Mouse (Mus musculus) urinary bladder, adult 18-20 months (tissue): Measurements from ENCODE around the gene Phospho2.
A peak's percentile ranks its signal among the peaks of the same experiment; 100 is the strongest.
"Not testable (repeated sequence)": the region's sequence is repeated elsewhere in the genome, so short reads cannot be mapped to it uniquely, and the experiment has no call there.

Experiments used
- DNase-seq, 2 experiments: peaks; one replicate each; pipeline ENCODE4 v3.0.0; 2022; ENCODE audit warnings: low spot score in 2 of 2, mixed read lengths in 2 of 2

The Phospho2 gene

DNA sequence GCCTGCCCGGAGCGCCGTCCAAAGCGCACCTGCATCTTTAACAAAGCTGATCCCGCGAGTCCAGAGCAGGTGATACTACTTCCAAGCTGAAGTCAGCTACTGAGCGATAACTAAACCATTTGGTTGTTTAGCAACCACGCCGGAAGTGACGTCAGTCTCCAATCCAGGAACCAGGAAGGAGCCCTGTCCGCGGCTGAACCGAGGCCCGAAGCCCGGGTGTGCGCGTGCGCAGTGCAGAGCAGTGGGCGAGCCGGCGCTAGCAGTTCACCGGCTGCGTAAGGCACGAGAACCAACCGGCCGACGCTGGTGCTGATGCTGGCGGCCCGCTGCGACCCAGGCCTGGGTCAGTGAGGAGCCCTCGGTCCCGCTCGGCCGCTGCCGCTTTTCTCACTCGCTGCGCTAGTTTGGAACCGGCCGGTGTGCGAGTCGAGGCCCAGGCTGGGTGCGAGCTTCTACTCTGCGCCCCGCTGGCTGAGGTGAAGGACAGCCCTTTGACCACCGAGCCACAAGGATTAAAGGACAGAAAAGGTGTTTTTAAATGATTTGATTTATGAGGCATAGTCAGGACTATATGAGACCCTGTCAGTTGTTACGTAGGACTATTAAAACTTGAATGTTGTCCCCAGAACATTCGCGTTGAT lies at the start of gene Phospho2, which contains the start of gene Ccdc173:
Phospho2 (plus strand) TSS at position 195 of the 641 bp plus-strand sequence.
Ccdc173 (minus strand) TSS at position 147 of the 641 bp plus-strand sequence.
- peak; percentile 88 to 97 for DNase-seq

DNA sequence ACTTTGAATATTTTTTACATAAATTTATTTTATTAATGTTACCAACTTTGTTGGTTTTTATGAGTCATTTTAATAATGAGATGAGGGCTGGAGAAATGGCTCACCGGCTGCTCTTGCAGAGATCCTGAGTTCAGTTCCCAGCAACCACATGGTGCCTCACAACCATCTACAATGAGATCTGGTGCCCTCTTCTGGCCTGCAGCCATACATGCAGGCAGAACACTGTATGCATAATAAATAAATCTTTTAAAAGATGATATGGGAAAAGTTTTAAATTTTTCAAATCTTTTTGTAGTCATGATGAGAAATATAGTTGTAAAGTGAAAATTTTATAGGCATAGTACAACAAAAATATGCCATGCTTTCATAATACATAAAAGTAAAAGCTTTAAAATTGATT lies 44.3 kb upstream of the Phospho2 start:
- no peak for DNase-seq

DNA sequence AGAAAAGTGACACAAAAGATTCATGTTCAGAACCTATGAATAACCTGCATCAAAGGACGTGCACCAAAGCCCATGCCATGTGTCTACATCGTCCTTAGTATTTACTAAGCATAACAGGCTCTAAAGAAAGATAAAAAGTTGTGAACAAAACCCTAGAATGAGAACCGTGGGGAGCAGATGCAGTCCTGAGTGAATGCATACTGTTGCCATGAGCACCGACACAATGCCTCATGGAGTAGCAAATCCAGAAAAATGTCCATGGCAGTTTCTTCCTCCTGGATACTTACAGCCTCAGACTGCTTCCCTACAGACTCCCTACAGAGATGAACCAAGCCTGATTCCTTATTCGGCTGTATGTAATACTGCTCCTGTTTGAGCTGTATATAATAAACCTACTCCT lies 28.4 kb upstream of the Phospho2 start:
- no peak for DNase-seq

DNA sequence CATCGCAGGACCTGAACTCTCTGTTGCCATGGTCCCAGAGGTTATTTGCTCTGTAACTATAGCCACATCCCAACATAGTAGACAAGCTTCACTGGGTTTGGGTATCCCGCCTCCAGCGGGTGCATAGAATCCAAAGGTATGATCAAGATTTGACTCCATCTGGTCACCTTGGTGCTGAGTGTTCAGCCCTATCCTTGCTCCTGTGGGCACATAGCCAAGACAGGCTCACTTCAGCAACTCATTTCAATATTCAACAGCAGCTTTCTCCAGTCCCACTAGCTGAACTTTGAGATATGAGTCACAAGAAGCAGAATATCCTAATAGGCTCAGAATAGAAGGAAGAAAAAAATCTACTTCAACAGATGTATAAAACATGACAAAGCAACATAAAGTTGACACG lies 26.1 kb upstream of the Phospho2 start:
- no peak for DNase-seq

DNA sequence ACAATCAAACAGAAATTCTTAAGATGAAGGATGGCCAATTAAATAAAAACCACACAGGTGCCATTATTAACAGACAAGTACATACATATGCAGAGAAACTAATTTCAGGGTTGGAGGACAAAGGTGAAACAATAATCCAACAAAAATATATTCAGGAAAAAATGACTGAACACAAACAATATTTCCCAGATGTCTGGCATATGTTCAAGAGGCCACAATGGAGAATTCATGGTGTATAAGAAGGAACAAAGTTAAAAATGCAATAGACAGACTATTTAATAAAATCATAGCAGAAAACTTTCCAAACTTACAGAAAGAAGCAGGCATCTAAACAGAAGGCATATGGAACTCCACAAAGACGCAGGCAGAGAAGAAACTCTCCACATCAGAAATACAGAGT lies 24.7 kb upstream of the Phospho2 start:
- no peak for DNase-seq

DNA sequence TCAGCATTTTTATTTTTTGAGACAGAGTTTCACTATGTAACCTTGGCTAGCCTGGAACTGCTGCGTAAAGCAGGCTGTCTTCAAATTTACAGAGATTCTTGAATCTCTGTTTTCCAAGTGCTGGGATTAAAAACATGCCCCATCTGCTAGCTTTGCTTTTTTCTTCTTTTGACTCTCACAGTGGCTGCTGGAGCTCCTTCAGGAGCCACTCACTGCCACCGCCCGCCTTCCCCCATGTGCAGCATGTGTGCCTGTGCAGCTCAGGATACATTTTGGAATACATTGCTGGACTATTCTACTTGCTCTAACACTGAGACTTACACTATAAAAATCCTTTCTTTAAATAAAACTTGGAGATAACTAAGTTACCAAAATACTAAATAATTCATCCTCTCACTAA lies 16.1 kb upstream of the Phospho2 start:
- no peak for DNase-seq

DNA sequence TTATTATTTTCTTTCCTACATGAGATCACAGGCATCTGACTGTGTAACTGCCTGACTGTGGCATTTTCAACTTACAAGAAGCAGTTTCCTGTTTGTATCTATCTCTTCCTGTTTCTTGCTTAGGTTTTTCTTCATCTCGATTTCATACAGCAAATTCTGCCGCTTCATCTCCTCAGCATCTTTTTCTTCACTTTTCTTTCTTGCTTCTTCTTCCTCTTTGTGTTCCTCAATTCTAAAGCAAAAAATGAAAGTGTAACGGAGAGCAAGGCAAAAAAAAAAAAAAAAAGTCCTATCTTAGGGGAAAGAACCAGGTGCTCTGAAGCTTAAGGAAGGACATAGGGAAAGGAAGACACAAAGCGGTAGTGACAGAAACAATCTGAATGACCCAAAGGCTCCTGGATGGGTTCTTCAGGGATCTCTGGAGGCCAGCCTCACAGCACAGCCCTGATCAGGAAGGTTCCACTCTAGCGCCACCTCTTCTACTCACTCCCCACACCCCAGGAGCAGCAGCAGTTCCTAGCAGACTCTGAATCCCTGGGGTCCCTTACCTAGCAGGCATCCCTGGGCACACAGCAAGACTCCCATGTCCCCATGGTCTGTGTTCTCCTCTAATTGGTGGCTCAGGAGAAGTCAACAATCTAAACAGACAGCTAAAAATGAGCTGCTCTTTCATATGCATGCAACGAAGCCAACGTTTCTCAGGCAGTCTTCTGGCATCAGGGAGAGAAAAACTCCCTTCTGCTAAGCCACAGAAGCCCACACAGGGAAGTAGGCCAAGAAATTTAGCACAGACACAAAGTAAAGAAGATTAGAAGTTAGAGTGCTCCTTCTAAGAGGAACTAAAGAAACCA lies 11.2 kb upstream of the Phospho2 start:
- DNase-seq, result no peak

DNA sequence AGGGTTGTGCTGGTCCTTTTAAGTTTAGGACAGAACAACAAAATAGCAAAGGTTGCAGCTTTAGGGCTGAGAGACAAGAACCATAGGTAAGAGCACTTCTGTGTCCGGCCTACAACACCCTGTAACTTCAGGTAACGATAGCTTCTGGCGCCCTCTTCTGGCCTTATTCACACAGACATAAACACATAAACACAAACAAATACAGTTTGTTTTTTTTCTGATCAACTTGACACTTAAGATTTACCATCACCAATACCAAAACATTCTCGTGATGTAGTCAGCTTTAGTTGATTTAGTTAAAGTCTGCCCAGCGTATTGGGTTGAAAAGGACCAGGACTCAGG lies 10.6 kb upstream of the Phospho2 start:
- no peak for DNase-seq

DNA sequence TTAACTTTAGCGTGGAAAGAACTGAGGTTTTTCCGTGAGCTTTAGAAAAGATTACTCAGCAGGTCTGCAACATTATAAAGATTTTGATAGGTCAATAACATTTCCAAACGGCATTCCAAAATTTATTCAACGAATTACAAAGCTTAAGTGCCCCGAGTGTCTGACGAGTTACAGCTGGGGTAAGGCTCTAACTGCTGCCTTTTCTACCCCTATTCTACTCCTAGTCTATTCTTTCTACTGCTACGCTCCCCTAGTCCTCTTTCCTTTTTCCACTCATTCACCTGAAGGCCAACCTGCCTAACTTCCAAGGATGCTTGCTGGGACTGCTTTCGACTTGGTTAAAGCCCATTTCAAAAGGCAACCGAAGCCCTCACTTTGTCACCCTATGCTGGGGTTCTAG lies 449 bp upstream of the Phospho2 start:
- DNase-seq, result no peak

DNA sequence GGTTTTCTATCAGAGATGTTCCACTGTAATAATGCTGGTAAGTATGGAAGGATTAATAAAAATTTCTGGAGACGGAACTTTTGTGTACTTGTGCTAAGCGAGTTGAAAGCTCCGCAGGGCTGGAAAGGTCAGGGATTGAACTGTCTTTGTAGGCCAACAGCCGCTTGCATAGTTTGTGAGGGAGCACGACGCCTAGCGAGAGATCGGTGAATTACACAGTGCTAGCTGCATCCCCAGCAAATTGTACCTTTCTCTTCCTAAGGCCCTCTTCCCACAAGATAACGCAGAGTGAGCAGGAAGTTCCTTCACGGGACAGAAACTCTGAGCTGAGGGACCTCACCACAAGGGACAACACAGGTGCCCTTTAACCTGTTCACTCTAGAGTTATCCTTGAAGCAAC lies 862 bp downstream of the Phospho2 start:
- DNase-seq, result peak; percentile 68 to 80

DNA sequence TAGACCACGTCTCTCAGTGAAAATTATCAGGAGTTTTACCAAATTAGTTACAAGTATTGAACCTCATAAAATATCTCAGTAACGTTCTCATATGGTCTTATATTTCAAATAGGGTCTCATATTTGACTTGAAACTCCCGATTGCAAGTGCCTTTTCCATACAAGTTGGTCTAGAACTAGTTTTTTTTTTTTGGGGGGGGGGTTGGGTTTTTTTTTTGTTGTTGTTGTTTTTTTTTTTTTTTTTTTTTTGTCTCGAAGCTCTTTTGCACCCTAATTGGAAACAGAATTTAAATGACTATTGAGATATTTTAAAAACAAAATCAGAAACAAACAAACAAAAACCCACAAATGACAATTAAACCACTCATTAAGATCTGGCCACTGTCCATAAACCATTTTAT lies 1.3 kb downstream of the Phospho2 start:
- no peak for DNase-seq

DNA sequence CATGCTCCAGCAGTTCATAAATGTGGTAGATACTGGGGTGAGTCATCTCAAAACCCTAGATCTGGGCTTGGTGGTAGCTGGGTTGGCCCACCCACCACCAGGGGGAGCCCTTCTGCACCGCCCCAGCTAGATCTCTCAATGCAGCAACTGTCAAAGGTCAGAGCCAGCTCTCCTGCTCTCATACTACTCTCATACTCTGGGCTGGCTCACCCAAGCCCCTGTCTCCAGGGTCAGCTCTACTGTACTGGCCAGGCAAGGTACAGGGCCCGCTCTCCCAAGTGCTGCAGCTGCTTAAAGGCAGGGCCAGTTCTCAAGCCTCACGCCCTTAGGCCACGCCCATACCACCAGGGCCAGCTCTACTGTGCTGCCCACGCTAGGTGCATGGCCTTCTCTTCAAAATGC lies 13.5 kb downstream of the Phospho2 start:
- DNase-seq, result peak; percentile 49 to 55

DNA sequence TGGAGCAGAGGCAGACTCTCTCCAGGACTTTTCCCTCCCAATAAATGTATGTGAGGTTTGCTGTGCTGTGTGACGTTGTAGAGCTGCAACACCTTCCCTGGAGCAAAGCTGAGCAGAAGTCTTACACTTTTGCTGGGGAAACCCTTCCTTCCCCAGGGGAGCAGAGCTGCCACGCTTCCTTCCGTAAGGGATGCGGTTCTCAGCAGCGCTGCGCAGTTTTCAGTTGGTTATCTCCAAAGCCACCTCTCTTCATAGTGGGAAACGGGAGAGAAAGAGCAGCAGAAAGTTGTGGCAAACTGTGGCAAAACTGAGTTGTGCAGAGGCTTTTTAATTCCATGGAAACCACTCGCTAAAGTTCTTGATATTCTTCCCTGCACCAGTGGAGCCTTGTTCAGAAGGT lies 14.3 kb downstream of the Phospho2 start:
- no peak for DNase-seq

DNA sequence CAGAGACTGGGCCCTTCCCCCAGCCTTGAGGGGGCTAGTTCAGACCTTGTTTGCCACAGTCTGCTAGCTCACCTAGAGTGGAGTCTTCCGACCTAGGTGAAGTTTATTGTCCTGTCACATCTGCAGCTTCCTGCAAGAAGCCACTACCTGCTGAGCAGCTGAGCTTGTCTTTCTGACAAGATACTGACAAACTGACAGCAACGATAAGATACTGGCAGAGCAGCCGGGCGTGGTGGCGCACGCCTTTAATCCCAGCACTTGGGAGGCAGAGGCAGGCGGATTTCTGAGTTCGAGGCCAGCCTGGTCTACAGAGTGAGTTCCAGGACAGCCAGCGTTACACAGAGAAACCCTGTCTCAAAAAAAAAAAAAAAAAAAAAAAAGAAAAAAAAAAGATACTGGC lies 15.2 kb downstream of the Phospho2 start:
- DNase-seq, result not testable (repeated sequence)

DNA sequence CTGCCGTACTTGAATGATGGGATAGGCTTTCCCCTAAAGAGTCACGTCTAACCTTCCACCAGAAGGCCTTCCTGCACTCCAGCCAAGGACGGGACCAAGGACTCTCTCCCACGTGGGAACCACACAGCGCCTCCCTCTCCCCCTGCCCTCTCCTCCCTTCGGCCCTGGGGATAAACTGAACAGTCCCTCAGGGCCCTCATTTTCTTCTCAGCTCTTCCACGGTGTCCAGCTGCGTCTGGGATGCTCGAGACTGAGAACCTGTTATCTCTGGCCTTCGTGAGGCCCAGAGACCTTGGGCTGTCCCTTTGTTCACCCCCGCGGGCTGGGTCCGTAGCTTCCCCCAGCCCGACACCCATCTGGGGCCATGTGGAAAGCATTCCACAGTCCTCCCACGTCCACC lies 20.7 kb downstream of the Phospho2 start:
- no peak for DNase-seq

DNA sequence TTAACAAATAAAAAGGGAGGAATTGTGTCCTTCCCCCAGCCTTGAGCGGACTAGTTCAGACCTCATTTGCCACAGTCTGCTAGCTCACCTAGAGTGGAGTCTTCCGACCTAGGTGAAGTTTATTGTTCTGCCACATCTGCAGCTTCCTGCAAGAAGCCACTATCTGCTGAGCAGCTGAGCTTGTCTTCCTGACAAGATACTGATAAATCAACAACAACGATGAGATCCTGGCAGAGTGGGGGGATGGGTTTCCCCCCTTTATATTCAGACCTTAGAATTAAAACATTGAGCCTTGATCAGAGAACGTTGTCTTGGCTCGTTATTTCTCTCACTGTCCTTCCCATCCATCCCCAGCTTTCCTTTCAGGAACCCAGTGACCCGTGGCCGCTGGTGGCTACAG lies 21.9 kb downstream of the Phospho2 start:
- DNase-seq, result not testable (repeated sequence)

DNA sequence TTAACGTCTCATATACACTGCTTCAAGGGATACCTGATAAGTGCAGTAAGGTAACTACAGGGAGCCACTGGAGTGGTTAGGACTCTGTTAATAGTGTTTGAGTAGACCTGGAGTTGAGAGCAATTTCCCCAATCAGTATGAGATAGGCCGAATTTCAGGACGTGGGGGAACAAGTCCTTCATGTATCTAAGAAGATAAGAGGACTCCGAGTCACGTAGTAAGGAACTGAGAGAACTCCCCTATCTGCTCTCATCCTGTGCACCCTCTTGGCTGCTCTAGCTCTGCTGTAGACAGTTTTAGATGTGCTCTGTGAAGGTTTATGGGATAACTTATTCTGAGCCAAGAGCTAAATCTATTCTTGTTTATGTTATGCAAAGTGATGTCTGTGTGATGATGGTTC lies 27.2 kb downstream of the Phospho2 start:
- DNase-seq, result no peak

DNA sequence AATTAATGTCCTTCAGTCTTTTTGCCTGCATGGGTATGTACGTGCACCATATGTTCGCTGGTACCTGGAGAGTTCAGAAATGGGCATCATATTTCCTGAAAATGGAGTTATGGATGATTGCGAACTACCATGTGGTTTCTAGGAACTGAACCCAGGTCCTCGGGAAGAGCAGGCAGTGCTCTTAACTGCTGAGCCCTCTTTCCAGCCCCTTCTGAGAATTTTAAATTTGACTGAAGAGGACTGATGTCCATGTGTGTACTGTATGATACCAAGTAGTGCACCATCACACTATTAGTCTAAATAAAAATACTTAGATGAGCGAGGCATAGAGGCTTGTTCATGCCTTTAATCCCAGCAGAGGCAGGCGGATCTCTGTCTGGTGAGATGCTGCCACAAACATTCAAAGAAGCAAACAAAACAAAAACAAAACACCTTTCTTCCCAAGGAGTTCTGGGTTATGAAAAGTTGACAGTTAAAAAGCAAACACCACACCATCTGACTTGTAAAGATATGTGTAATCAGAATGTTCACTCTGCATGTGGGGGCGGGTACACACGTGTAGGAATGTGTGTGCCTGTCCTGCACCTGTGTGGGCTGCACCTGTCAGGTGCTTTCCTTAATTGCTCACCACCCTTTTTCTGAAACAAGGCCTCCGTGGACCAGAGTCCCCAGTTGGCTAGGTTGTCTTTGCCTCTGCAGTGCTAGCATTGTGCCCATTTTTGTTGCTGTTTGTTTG lies 29.1 kb downstream of the Phospho2 start:
- no peak for DNase-seq

DNA sequence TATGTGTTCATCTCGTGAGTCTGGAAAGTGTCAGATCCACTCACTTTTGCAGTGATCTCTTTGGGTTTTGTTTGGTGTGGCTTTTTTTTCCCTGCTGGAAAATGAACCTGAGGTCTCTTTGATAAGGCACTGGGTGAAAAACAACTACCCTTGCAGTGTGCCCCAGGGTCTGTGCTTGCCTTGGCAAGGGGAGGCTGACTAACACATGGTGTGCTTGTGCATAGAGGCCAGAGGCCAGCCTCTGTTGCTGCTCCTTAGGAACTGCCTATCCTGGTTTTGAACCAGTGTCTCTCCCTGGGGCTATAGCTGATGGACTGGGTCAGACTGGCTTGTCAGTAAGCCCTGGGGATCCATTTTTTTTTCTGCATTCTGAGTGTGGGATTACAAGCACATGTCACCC lies 30.8 kb downstream of the Phospho2 start:
- no peak for DNase-seq

DNA sequence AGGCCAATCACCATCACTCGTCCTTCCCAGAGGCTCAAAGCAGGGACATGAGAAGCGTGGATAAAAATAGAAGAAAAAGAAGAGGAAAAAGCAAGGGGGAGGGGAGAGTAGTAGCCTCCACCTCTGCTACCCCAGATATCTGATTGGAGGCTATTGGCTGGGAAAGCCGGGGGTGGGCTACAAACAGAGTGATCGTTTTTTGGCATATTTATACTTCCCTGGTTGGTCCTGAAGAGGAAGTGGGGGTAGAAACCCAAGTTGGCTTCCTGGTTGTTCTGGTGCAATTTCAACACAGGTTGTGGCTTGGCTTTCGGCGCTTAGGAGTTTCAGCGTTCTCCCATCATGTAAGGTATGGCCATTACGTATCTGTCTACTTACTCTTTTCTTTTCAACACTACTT lies 32.3 kb downstream of the Phospho2 start, which contains the start of gene Klhl23:
Klhl23 (plus strand) TSS at position 234 of the 400 bp plus-strand sequence.
- no peak for DNase-seq

DNA sequence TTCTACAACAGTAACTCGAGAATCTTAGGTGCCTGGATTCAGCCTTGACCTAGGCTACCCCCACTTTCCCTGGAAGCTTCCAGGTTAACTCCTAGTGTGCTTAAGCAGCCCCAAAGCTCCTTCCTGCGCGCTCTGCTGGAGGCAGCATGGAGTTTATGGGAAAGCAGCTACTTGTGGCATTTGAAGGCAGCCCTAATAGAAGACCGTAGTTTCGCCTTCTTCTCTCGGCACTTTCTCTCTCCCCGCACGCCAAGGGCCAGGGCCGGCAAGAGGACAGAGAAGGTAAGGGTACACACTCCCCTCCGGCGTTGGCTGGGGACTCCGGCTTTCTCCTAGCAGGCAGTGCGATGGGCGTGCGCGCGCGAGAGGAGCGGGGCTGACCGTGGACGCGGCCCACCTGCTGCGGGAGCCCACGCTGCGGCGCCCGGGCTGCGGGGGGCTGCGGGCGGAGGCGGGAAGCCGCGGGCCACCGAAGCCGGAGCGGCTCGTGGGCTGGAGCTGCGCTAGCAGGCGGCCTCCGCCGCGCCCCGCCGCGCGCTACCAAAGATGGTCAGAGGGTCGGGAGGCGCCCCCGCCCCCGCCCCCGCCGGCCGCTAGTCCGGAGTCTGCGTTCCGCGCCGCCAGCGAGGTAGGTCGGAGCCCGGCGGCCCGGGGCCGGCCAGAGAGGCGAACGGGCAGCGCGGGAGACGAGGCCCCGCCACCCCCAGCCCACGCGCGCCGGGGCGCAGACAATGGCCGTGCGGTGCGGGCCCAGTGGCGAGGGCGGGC lies 33.1 kb downstream of the Phospho2 start:
- DNase-seq, result peak; percentile 1 to 63
